Mouse (Mus musculus) brain, embryonic 18.5 days (tissue): ENCODE data around the gene Atxn2.
"Not testable (repeated sequence)": the region's sequence is repeated elsewhere in the genome, so short reads cannot be mapped to it uniquely, and the experiment has no call there.

Experiments used
- DNase-seq: peaks from one replicate; pipeline ENCODE4 v3.0.0-alpha.2; 2012; ENCODE audit warnings: low read depth, low spot score

The Atxn2 gene

GRCm38 (mm10) chr5:121710851-121711173 is 325 bp upstream of the Atxn2 start:
- no peak for DNase-seq

DNA sequence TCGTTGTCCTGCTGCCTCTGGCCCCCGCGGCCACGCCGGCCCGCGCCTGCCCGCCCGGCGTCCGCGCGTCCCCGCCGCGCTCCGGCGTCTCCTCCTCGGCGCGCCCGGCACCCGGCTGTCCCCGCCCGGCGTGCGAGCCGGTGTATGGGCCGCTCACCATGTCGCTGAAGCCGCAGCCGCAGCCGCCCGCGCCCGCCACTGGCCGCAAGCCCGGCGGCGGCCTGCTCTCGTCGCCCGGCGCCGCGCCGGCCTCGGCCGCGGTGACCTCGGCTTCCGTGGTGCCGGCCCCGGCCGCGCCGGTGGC is 743 bp downstream of the Atxn2 start:
- no peak for DNase-seq

GRCm38 (mm10) chr5:121712232-121712933 is 1.2 kb downstream of the Atxn2 start:
- no peak for DNase-seq

DNA sequence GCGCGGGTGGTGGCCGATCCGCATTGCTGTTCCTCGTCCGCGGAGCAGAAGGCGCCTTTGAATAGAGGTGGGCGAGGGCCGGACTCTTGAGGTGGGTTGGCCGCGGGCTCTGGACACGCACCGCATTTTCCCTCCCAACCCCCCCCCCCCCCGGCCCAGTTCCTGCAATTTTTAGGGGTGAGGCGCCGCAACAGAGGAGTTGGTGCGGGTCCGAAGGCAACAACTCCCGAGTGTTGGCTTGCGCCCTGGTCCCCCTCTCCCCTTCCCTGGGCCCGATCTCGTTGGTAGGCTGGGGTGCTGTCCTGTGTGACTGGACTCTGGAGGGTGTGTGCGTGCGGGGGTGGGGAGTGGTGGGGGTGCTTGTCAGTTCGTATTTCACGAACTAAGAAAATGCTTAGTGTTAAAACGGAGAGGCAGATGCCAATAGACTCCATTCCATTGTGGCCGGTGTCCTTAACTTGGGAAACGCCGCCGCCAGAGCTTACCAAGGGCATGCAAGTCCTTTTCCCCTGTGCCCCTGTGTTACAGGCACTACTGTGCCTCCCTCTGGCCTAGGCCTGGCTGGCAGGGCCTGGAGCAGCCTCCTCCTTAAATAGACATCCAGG is 1.9 kb downstream of the Atxn2 start:
- DNase-seq = no peak

DNA sequence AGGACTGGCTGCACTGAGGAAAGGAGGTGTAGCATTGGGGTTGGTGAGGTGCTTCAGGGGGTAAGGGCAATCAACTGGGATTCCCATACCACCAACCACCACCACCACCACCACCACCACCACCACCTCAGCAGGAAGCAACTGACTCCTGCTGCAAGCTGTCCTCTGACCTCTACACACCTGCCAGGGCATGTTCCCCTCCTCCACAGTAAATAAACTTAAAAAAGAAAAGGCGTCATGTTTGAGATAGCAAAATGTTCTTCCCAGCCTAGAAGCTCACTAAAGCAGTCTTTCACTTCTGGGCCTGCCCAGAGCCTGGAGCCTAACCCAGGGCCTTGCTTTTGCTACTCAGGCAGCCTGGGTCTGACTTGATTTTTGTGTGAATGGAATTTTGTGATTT is 3.2 kb downstream of the Atxn2 start:
- DNase-seq = no peak

DNA sequence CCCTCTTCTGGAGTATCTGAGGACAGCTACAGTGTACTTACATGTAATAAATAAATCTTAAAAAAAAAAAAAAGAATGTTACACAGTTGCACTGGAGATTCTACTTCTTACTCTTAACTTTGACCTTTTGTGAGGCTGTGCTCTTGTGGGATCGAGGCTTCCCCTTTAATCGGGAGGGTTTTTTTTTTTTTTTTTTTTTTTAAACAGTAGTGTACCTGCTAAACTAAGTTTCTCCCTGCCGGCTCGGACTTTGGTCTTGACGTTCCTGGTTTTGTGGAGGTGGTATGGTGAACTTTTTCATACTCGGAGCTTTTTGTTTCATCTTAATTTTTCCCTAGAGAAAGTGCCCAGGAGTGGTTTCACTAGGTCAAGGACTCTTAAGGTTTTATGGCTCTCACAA is 3.8 kb downstream of the Atxn2 start:
- no peak for DNase-seq

- no peak for DNase-seq
Measured at GRCm38 (mm10) chr5:121718462-121718861, 7.3 kb downstream of the Atxn2 start.

DNA sequence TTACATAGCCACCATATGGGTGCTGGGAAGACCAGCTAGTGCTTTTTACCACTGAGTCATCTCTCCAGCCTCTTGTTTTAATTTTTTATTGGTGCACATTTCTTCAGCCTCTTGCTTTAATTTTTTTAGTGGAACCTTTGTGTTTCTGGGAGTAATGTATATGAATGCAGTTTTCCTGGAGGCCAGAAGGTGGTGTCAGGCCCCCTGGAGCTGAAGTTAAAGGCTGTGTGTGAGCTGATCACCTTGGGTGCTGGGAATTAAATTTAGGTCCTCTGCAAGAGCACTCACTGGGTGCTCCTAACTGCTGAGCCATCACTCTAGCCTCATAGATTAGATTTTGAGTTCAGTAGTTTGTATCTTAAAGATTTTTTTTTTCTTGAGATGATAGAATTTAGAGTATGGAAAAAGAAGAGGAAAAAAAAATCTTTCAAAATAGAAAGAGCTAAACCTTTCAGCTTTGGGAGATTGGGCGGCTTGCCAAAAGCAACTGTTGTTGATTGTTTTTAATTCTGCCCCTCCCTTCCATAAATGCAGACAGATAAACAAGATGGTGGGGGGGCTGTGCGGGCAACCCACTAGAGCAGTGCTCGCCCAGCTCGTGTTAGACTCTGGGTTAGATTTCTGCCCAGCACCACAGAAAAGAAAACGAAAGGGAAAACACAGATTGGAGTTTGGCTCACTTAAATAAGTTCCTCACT is 9.9 kb downstream of the Atxn2 start:
- DNase-seq = no peak

GRCm38 (mm10) chr5:121721841-121722240 is 10.7 kb downstream of the Atxn2 start:
- DNase-seq = no peak

- DNase-seq = no peak
Measured at GRCm38 (mm10) chr5:121724678-121725077, 13.5 kb downstream of the Atxn2 start.

DNA sequence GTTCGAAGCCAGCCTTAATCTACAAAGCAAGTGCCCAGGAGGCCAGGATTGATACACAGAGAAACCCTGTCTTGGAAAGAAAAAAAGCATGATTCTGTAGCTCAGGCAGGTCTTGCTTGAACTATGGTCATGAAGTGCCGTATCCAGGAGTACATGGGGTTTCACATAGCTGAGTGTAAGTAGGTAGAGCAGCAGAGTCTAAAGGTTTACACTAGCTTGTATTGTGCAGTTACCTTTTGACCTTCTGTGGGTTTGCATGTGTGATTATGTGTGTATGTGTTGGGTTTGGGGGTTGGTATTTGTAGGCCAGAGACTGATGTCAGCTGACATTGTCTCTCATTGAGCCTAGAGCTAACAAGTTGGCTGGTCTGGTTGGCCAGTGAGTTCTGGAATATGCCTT is 18.9 kb downstream of the Atxn2 start:
- no peak for DNase-seq

- no peak for DNase-seq
Measured at GRCm38 (mm10) chr5:121736641-121737040, 25.5 kb downstream of the Atxn2 start.

GRCm38 (mm10) chr5:121738162-121738561 is 27.0 kb downstream of the Atxn2 start:
- DNase-seq = not testable (repeated sequence)

- DNase-seq = no peak
Measured at GRCm38 (mm10) chr5:121738576-121739191, 27.5 kb downstream of the Atxn2 start.

DNA sequence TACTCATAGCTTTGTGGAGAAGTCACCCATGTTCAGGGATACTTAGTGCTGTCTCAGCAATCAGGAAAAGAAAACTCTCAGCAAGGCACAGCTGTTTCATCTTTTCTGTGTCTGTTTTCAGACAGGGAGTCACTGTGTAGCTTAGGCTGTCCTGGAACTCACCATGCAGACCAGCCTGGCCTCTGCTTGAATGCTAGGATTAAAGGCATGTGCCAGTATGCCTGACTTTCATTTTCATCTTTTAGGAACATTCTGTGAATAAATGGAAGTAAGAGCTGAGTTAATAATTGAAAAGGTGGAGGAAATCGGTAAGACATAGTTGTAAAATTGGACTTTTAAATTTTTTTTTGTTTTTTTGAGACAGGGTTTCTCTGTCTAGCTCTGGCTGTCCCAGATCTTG is 29.4 kb downstream of the Atxn2 start:
- DNase-seq = no peak

- DNase-seq = no peak
Measured at GRCm38 (mm10) chr5:121742915-121743314, 31.8 kb downstream of the Atxn2 start.

- not testable (repeated sequence) for DNase-seq
Measured at GRCm38 (mm10) chr5:121747884-121748594, 36.9 kb downstream of the Atxn2 start.

DNA sequence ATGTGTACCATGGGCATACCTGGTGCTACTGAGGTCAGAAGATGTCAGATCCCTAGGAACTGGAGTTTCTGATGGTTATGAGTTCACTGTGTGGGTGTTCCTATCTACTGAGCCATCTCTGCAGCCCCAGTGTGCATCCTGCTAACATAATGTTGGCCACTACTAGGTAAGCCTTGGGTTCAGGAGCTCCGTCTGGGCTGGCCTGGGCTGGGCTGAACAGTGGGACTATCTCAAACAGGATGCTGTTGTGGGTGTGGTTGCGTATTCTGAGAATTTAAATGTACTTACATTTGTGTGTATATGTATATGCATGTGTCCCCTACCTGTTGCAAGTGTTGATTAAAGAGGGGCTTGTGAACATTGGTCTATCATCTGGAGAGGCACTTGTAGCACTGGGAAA is 38.5 kb downstream of the Atxn2 start:
- no peak for DNase-seq

GRCm38 (mm10) chr5:121757900-121758299 is 46.8 kb downstream of the Atxn2 start:
- no peak for DNase-seq

DNA sequence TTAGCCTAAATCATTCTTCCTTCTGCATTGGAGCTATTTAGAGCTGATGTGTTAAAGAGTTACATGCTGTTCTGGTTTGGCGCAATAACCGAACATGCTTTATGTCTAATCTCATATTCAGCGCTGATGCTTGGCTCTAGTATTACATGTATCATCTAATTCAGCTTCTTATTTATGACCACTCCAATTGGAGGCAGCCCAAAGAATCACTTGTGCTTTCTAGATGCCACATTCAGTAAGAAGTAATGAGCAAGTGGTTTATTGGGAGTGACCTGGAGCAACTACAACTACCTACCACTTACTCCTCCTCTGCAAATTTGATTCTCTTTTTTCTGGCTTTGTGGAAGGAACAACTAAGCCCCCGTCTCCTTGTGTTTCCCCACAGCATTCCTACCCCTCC is 47.2 kb downstream of the Atxn2 start:
- no peak for DNase-seq

GRCm38 (mm10) chr5:121759921-121760320 is 48.8 kb downstream of the Atxn2 start:
- no peak for DNase-seq

- no peak for DNase-seq
Measured at GRCm38 (mm10) chr5:121761459-121761858, 50.3 kb downstream of the Atxn2 start.
